Mouse (Mus musculus): Measurements from ENCODE around the gene Sigirr.

DNA sequence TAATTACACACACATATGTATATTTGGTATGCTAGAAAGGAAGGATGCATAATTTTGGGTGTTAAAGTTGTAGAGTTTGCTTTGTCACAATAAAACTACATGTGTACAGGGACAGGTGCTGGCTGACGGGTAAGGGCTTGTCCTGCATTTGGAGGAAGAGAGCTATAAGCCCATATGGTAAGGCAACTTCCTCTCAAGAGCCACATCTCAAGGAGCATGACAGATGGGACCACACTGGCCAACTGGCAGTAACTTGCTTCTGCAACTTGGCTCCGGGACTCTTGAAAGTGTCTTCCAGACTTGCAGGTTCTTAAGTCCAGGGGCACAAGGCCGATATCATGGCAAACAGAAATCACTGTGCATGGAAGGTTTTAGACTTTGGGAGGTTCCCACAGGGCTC is 44.3 kb upstream of the Sigirr start:
- TF ChIP-seq CTCF (IDR thresholded peaks at IDR 0.05 in 2 of 3, conservative IDR thresholded peaks at IDR 0.05 in 1 of 3; ENCODE audit: control insufficient read depth in 1 of 3, insufficient read depth in 1 of 3, low read depth in 2 of 3, low read length in 3 of 3, poor library complexity in 1 of 3, severe bottlenecking in 1 of 3) (no peak), TCF12 (IDR thresholded peaks at IDR 0.05; ENCODE audit: low read depth, low read length) (no peak), POLR2AphosphoS2 (IDR thresholded peaks at IDR 0.05; ENCODE audit: low read length) (no peak), MAX (IDR thresholded peaks at IDR 0.05; ENCODE audit: low read length) (no peak), ZNF384 (IDR thresholded peaks at IDR 0.05; ENCODE audit: low read depth, low read length) (no peak), MYC (IDR thresholded peaks at IDR 0.05; ENCODE audit: low read depth, low read length) (no peak), USF2 (IDR thresholded peaks at IDR 0.05; ENCODE audit: borderline replicate concordance in 1 of 2, insufficient read depth in 1 of 2, low read depth in 1 of 2, low read length in 2 of 2) (no peak), POLR2A (IDR thresholded peaks at IDR 0.05; ENCODE audit: control insufficient read depth in 1 of 2, insufficient read depth in 1 of 2, low read depth in 1 of 2, low read length in 2 of 2, poor library complexity in 1 of 2) (no peak), MAFK (IDR thresholded peaks at IDR 0.05; ENCODE audit: borderline replicate concordance, low read depth, low read length) (no peak), NELFE (IDR thresholded peaks at IDR 0.05; ENCODE audit: low read depth, low read length) (no peak), USF1 (IDR thresholded peaks at IDR 0.05; ENCODE audit: low read depth, low read length) (no peak), GATA1 (IDR thresholded peaks at IDR 0.05; ENCODE audit: low read depth, low read length) (no peak)
